Mouse (Mus musculus): ENCODE data around the gene Disc1.

The Disc1 gene

GRCm38 (mm10) chr8:125255006-125255685, 201.2 kb downstream of the Disc1 start:
- POLR2A ChIA-PET: interaction anchor here in 2 of 4 experiments (0.7 to 1.3 kb wide), 6 partner anchors 9 to 93 kb away, joined by 3 to 4 read pairs (median 3); no protein-coding TSS in a partner anchor
- CTCF ChIA-PET: interaction anchor here in 3 of 4 experiments (0.6 to 1.1 kb wide), 5 partner anchors 17 to 1709 kb away, joined by 3 to 5 read pairs (median 3); no protein-coding TSS in a partner anchor

DNA sequence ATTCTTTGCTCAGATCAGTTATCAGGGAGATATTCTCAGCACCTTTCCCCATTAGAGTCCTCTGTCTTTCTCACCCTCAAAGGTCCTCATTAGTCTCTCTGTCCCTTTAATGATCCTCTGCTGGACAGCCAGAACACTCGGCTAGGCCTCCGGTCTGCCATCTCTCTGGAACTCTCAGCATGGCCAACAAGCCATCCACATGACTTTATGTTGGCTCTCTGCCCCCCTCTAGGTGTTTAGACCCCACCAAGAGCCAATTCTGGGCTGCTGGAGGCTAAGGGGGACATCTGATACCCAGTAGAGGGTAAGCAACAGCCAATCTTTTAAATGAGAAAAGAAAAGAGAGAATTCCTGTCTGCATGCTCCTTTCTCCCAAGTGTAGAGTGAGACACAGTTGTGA, 203.7 kb downstream of the Disc1 start:
- ChIA-PET CTCF (no interaction called here), POLR2A (no interaction called here)

GRCm38 (mm10) chr8:125258806-125259500, 205.0 kb downstream of the Disc1 start:
- CTCF ChIA-PET: interaction anchor here in 2 of 4 experiments (0.5 to 0.6 kb wide), 3 partner anchors 366 to 596 kb away, joined by 3 to 7 read pairs (median 3); no protein-coding TSS in a partner anchor
- POLR2A ChIA-PET: interaction anchor here in 1 of 4 experiments (0.6 kb wide), 2 partner anchors 51 to 143 kb away, joined by 3 to 4 read pairs; no protein-coding TSS in a partner anchor

DNA sequence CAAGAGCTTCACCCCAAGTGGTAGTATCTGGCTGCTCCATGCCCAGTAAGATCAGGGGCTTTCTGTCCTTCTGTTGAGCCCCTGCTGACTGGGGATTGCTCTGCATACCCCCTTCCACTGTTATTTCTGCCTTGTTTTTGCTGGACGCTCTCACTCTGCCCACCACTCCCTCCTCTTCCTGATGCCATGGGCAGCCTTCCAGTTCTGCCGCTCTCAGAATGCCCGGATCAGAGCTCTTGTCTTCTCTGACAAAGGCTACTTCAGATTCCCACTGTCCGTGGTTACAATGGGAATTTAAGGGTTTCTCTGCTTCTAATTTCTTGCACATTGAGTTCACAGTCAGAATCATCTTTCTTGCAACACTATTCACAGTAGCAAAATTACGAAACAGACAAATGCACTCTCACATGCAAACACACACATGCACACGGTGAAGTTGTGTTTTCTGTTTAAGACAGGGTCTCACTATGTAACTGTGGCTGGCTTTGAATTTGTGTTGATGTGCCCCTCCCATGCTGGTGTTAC, 214.2 kb downstream of the Disc1 start:
- CTCF ChIA-PET: no interaction called here
- POLR2A ChIA-PET: interaction anchor here in 1 of 4 experiments (1.1 to 1.3 kb wide), 2 partner anchors 14 to 24 kb away, joined by 3 read pairs; no protein-coding TSS in a partner anchor

GRCm38 (mm10) chr8:125270292-125270691, 216.3 kb downstream of the Disc1 start:
- ChIA-PET CTCF (no interaction called here), POLR2A (interaction anchor here in 1 of 4 experiments (0.9 kb wide), 1 partner anchor 18 kb away, joined by 3 read pairs; no protein-coding TSS in a partner anchor)

DNA sequence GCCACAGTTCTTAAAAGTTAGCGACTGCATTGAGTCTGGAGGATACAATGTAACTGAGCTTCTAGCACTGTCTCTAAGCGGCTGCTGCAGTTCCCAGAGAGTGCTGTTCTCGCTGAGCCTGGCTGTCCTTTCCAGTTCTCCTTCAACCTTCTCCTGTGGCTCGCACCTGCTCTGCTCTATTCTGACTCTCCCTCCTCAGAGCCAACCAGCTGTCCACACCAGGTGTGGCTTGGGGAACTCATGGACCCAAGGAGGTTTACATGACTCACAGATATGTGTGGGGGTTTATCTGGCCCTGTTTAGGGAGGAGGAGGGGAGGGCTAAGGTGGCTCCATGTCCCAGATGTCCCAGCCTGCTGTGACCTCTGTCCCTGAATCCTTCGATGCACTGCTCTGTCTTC, 217.4 kb downstream of the Disc1 start:
- POLR2A ChIA-PET: interaction anchor here in 2 of 4 experiments (0.9 to 1.9 kb wide), 4 partner anchors 10 to 24 kb away, joined by 3 to 6 read pairs (median 3); no protein-coding TSS in a partner anchor
- CTCF ChIA-PET: no interaction called here

- CTCF ChIA-PET: interaction anchor here in 1 of 4 experiments (0.6 to 0.8 kb wide), 2 partner anchors 18 to 51 kb away, joined by 3 to 4 read pairs; no protein-coding TSS in a partner anchor
- POLR2A ChIA-PET: interaction anchor here in 2 of 4 experiments (1.2 to 1.9 kb wide), 3 partner anchors 11 to 14 kb away, joined by 3 to 6 read pairs (median 3); no protein-coding TSS in a partner anchor
Measured at GRCm38 (mm10) chr8:125272089-125272866, 218.3 kb downstream of the Disc1 start.

DNA sequence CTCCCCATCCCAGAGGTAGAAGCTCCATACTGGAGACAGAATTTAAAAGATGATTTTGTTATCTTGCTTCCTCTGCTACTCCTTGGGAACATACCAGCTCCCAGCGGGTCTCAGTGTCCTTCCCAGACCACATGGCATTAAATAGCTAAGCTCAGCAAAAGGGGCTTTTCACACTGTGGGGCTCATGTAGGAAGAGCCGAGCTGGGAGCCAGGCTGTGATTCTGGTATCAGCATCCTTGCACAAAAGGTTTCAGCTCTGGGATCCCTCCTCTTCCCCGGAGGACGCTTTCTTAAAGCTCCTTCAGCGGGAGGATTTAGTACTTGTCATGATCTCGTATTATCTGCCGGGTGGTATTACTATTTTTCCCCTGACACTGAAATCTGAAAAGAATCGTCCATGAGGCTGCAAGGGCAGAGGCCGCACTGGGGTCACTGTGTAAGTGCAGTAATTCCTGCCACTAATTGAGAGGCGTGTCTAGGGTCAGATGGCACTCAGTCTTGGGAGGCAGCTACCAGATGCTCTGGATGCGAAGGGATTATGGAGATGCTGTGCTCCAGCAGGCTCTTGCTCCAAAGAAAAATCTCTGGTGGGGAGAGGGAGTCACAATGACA, 223.2 kb downstream of the Disc1 start:
- CTCF ChIA-PET: no interaction called here
- POLR2A ChIA-PET: interaction anchor here in 1 of 4 experiments (0.6 to 0.9 kb wide), 3 partner anchors 14 to 286 kb away, joined by 3 to 4 read pairs (median 4); no protein-coding TSS in a partner anchor

DNA sequence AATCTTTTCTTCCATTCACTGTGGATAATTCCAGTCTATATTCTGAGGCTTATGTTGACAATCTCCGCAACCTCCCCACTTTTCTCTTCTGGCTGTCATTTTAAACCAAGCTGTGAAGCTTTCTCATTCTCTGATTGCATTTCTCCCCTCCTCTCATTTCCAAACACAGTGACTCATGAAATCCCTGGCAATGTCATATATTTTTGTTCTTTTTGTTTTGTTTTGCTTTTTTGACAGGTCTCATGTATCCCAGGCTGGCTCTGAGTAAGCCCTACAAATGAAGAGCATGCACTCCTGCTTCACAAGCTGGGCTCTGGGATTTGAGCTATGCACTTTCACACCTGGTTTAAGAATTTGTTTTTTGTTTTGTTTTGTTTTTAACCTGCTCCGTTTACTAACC, 225.2 kb downstream of the Disc1 start:
- ChIA-PET POLR2A (no interaction called here), CTCF (no interaction called here)

DNA sequence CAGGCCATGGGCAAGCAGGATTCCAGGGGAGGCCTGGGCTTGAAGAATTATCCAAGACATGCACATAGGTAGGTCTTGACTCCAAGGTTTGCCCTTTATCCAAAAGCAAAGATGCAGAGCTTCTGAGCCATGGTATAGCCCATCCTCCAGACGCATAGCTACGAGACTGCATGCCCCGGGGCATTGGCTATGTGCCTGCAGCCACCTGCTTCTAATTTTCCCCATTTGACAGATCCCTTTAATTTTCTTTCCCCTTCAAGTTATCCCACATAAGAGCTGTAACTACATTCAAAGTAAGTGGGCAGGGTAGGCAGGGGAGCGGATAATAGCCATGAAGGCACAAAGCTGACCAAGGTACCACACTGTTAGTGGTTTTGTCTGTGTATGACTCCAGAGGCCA, 225.9 kb downstream of the Disc1 start:
- POLR2A ChIA-PET: interaction anchor here in 1 of 4 experiments (0.7 kb wide), 1 partner anchor 69 kb away, joined by 3 read pairs; no protein-coding TSS in a partner anchor
- CTCF ChIA-PET: interaction anchor here in 1 of 4 experiments (0.6 kb wide), 1 partner anchor 538 kb away, joined by 8 read pairs; no protein-coding TSS in a partner anchor

DNA sequence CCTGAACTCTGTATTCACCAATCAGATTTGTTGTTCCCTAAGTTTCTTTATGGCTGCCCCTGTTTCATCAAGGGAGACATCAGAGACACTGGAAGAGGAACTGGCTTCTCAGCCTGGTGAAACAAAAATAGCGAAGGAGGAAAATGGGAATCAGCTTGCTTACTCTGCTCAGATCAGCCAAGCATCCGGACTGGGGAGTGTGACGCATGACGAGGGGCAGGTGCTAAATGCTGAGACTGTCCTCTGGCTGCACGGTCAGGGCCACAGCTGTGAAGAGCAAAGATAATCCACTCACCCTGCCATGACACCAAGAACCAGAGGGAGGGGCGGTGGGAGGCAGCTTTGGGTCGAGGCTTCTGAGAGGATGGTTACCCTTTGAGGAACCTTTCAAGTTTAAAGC, 228.5 kb downstream of the Disc1 start:
- ChIA-PET CTCF (no interaction called here), POLR2A (no interaction called here)

DNA sequence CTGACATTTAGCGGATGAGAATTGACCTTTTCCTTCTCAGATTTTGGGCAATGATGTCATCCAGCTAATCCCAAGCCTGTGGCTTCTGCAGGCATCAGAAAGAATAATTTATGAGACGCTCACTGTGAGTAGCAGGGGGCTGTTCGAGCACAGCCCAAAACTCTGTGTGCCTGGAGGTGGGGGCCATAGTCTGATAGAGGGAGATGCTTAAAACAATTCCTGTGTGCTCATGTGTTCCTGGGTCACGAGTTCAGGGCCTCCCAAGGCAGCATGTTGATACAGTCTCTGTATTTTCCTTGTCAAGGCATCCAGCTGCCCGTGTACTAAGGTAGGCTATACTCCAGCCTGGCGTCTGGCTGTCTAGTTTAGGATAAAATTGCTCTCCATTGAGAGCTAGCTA, 229.5 kb downstream of the Disc1 start:
- ChIA-PET CTCF (no interaction called here), POLR2A (no interaction called here)

DNA sequence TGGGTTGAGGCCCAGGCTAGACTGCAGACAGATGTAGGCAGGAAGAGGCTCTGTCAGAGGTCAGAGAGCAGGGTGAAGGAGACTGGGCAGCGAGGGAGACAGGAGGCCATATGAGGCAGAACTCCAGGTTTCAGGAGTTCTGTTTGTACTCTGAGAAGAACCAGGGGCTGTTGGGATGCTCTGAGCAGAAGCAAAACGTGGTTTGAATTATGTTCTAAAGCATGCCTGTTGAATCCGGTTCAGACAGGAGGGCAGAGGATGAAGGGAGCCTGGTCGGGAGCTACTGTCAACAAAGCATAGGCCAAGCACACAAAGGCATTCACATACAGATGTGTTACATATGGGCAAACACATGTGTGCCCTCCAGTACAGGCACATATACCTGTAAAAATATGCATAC, 230.9 kb downstream of the Disc1 start:
- POLR2A ChIA-PET: interaction anchor here in 2 of 4 experiments (0.6 to 0.7 kb wide), 2 partner anchors 42 to 43 kb away, joined by 3 to 4 read pairs; no protein-coding TSS in a partner anchor
- CTCF ChIA-PET: no interaction called here

DNA sequence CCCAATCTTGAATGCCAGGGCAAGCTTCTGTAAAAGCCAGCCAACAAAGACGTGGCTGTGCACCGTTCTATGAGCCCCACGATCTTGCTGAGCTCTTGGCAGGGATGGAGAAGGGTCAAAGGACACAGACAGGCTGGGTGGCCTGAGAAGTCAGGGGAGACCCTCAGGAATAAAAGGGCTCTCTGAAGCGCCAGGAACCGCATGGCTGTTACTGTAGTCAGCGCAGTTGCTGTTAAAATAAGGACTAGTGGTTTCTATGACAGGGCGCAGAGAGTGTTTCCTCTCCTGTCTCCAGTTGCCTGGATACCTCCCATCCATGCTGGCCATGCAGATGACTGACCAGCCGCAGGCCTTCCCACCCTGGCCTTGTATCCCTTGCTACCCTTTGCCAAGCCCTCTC, 231.4 kb downstream of the Disc1 start:
- ChIA-PET POLR2A (interaction anchor here in 2 of 4 experiments (0.6 to 1.4 kb wide), 3 partner anchors 25 to 43 kb away, joined by 3 to 4 read pairs (median 4); no protein-coding TSS in a partner anchor), CTCF (interaction anchor here in 2 of 4 experiments (1.1 to 2.0 kb wide), 3 partner anchors 15 to 234 kb away, joined by 3 to 11 read pairs (median 3); no protein-coding TSS in a partner anchor)

- CTCF ChIA-PET: interaction anchor here in 2 of 4 experiments (0.5 to 2.0 kb wide), 5 partner anchors 14 to 1631 kb away, joined by 3 to 11 read pairs (median 4); no protein-coding TSS in a partner anchor
- POLR2A ChIA-PET: interaction anchor here in 3 of 4 experiments (0.6 to 1.4 kb wide), 5 partner anchors 14 to 1337 kb away, joined by 3 to 6 read pairs (median 4); partner anchors contain the start of gene Nup133 (in 1 of the 3)
Measured at GRCm38 (mm10) chr8:125285966-125286681, 232.1 kb downstream of the Disc1 start.

DNA sequence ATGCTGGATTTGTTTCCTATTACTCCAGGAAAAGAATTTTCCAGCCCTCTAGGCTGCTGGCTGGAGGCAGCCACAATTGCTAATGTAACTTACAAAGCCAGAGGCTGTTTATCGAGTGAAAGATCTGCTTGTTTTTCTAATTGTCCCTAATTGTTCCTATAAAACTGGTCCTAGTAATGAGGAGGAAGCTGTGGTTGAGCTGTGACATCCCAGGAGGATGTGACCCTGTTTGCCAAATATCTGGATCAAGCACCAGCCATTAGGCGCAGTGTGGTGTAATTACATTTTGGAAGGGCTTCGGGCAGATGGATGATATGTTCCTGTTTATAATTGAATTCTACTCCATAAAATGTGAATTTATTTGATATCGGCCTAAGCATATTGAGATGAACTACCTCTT, 233.3 kb downstream of the Disc1 start:
- ChIA-PET POLR2A (interaction anchor here in 3 of 4 experiments (0.6 to 1.3 kb wide), 5 partner anchors 15 to 1710 kb away, joined by 3 to 6 read pairs (median 3); no protein-coding TSS in a partner anchor), CTCF (interaction anchor here in 1 of 4 experiments (1.1 to 2.0 kb wide), 2 partner anchors 103 to 121 kb away, joined by 4 to 11 read pairs; no protein-coding TSS in a partner anchor)

DNA sequence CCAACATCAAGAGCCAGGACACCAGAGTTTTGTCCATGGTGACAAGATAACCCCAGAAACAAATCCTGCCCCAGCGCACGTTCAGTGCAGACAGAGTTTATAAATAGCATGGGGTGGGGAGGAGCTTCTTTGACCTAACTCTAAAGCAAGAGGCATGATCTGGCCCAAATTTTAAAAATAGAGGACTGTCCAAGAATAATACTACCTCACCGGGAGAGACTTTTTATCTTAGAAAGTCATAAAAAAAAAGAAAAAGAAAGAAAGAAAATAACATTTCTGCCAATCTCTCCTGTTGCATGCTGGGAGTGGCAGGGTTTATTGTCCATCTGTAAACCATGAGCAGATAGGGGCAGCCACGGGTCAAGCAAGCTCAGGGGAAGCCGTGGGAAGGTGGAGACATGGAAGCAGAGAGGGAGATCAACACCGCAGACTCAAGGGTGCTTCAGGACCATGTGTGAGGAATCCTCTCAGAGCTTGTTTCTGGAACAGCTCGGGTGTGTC, 233.9 kb downstream of the Disc1 start:
- CTCF ChIA-PET: interaction anchor here in 3 of 4 experiments (0.5 to 1.0 kb wide), 3 partner anchors 194 to 484 kb away, joined by 3 to 5 read pairs (median 3); no protein-coding TSS in a partner anchor
- POLR2A ChIA-PET: interaction anchor here in 1 of 4 experiments (1.1 kb wide), 2 partner anchors 17 to 20 kb away, joined by 3 read pairs; no protein-coding TSS in a partner anchor

Measured in embryonic stem cell, embryonic (primary cell).